Mouse (Mus musculus): ENCODE measurements at regions not wholly inside any gene's neighbourhood (a gene's known extent, or its start where the extent isn't known, plus 50 kb on each side); places are given as distances from the start of the nearest gene placed in this dataset.

GRCm38 (mm10) chr15:96781560-96781959 is 82.0 kb upstream of the Slc38a2 start:
- TF ChIP-seq CTCF (IDR thresholded peaks at IDR 0.05; ENCODE audit: borderline replicate concordance, control insufficient read depth, extremely low read depth, insufficient read depth, low read length, poor library complexity): no peak
- TF ChIP-seq POLR2A (IDR thresholded peaks at IDR 0.05; ENCODE audit: control insufficient read depth, extremely low read depth, insufficient read depth, low read length, poor library complexity): no peak
